Mouse (Mus musculus) small intestine, adult 2 months (tissue): ENCODE data around the gene Arih2. TPM values are rescaled to one million over a fixed set of nuclear protein-coding genes. Genes with fewer than 3 reads are reported as not detected.

Source experiments
- H3K27ac ChIP-seq: fragments of 200-500 bp; 2 replicates; pipeline ENCODE4 v1.5.1; 2012; ENCODE audit warnings: low read depth, low read length, control low read depth, inconsistent platforms; ENCODE audit not compliant: insufficient read depth
- H3K27me3 ChIP-seq: fragments of 200-500 bp; 2 replicates; pipeline ENCODE4 v1.6.1; 2012; ENCODE audit warnings: mild to moderate bottlenecking, moderate library complexity, low read length, inconsistent platforms; ENCODE audit not compliant: control insufficient read depth, insufficient read depth
- H3K36me3 ChIP-seq: fragments of 200-500 bp; 2 replicates; pipeline ENCODE4 v1.6.1; 2012; ENCODE audit warnings: mild to moderate bottlenecking, low read length, control low read depth, inconsistent platforms; ENCODE audit not compliant: control insufficient read depth, insufficient read depth
- H3K4me1 ChIP-seq: fragments of 200-500 bp; 2 replicates; pipeline ENCODE4 v1.6.1; 2012; ENCODE audit warnings: low read length, inconsistent platforms, mixed read lengths; ENCODE audit not compliant: control insufficient read depth, insufficient read depth, insufficient read length
- H3K4me3 ChIP-seq: fragments of 200-500 bp; 2 replicates; pipeline ENCODE4 v1.5.1; 2012; ENCODE audit warnings: low read depth, mild to moderate bottlenecking, control low read depth, inconsistent platforms, low read length, moderate library complexity
- CTCF ChIP-seq: fragments of 200-500 bp; IDR thresholded peaks from 2 replicates; pipeline ENCODE4 v1.5.1; 2012; ENCODE audit warnings: low read depth, mild to moderate bottlenecking, control low read depth, inconsistent platforms, low read length, moderate library complexity, mixed read lengths; ENCODE audit not compliant: insufficient replicate concordance, insufficient read length; ENCODE audit errors: extremely low read depth
- POLR2A ChIP-seq: fragments of 200-500 bp; IDR thresholded peaks from 2 replicates; pipeline ENCODE4 v1.6.1; 2012; ENCODE audit warnings: low read depth, mild to moderate bottlenecking, control low read depth, inconsistent platforms, low read length, moderate library complexity
- WGBS: fragments of 180-500 bp; shearing (Covaris S2); methylation state at CpG from one replicate; pipeline ENCODE4 v1.1.7; 2018; 5-methylcytosine and 5-hydroxymethylcytosine counted together
- polyA plus RNA-seq: library from polyadenylated mRNA; depleted of rRNA; stranded (reverse); fragments of >200 nt; gene quantifications from 2 replicates; pipeline ENCODE4 v1.2.3, GENCODE M21; 2012

Arih2 gene
- polyA plus RNA-seq, 1 experiment, result 22.4 TPM

- whole genome bisulfite sequencing, result 83% methylated on average over 10 of the region's 10 CpGs
- TF ChIP-seq CTCF (no peak), POLR2A (no peak)
- no peaks in the 10 kb centered on the region for H3K27me3 ChIP-seq
- peaks cover 10% of the 10 kb centered on the region for H3K4me1 ChIP-seq
- no peak overlapping the region for H3K4me3 ChIP-seq
- H3K27ac ChIP-seq, result no peak overlapping the region
- peaks cover 18% of the 10 kb centered on the region for H3K36me3 ChIP-seq
Measured at GRCm38 (mm10) chr9:108572321-108572720, 76.9 kb downstream of the Arih2 start.

GRCm38 (mm10) chr9:108571401-108571973 lies 77.7 kb downstream of the Arih2 start:
- TF ChIP-seq CTCF, result no peak
- no peak for TF ChIP-seq POLR2A
- no peaks in the 10 kb centered on the region for H3K27me3 ChIP-seq
- H3K4me1 ChIP-seq, result peaks cover 10% of the 10 kb centered on the region
- 92% methylated on average over 16 of the region's 16 CpGs for WGBS
- no peak overlapping the region for H3K4me3 ChIP-seq
- no peak overlapping the region for H3K27ac ChIP-seq
- peaks cover 18% of the 10 kb centered on the region for H3K36me3 ChIP-seq

DNA sequence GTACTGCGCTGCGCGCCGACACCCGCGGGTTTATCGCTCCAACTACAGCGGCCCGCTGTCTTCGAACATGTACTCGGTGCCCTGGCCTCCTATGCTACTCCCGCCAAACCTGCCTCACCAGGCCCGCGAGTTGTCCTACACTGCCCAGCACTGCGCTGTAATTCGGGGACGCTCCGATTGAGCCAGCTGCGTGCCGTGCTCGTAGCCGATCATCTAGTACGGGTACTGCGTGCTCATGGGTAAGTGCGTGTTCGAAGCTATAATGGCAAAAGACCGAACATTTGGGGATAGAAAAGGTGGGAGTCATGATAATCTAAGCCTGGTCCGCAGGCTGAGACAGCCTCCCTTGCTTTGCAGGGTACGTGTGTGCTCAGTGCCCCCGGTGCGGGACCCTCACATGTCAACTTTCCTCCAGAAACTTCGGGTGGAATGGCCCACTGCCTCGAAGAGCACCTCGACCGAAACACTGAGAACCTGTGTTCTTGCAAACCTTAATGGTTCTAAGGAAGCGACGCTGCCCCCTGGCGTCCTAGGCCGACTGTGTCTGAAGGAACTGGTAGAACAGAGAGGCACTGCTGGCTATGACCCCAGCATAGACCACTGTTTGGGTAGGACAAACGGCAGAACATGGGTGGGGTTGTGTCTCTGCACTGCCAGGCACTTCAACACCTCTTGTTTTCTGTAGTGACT lies 78.8 kb downstream of the Arih2 start:
- Histone ChIP-seq H3K4me3 (peak overlapping the region; percentile 88), H3K27ac (no peak overlapping the region)
- WGBS, result 1% methylated on average over 40 of the region's 40 CpGs

DNA sequence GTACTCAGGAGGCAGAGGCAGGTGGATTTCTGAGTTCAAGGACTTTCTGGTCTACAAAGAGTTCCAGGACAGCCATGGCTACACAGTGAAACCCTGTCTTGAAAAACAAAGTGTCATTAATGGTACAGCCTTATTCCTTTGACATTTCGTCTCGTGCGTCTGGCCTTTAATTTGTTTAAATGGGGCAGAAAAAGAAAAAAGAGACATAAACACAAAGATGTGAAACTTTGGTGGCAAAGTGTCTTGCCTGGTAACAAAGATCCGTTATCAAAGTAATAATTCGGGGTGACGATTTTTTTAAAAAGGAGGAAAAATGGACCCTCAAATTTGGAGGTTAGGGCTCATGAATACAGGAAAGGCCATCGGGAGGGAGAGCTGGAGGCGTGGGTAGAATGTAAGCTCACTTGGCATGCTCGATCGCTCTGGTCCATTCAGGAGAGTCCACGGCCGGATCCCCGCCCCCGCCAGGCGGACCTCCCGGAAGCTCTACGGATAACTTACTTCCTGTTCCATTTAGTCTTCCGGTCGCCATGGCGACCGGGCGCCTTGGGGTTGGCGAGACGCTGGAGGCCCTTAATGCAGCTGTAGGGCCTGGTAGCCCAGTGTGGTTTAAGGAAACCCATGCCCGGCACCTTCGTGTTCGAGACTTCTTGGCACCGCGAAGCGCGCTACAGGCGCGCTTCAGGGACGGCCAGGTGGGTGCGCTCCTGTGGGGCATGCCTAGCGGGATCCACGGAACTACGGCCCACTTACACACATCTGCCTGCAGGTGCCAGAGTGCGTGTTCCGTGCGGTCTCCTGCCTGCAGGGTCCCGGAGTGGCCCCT lies 79.6 kb downstream of the Arih2 start, which contains the start of gene Dalrd3:
Gene Dalrd3 (plus strand): TSS at position 506 of the 826 bp plus-strand sequence.
- TF ChIP-seq CTCF, result no peak
- H3K27ac ChIP-seq, result peak within 1 kb of the TSS; percentile 83
- peak within 1 kb of the TSS; percentile 92 for H3K4me3 ChIP-seq
- no peaks in the 10 kb centered on the region for H3K27me3 ChIP-seq
- H3K4me1 ChIP-seq, result peaks cover 14% of the 10 kb centered on the region
- WGBS, result 2% methylated on average over 42 of the region's 42 CpGs
- peaks cover 20% of the 10 kb centered on the region for H3K36me3 ChIP-seq

More for the DNA sequence above, 78.8 kb downstream of the Arih2 start:
- H3K27me3 ChIP-seq, result no peaks in the 10 kb centered on the region
- H3K36me3 ChIP-seq, result peaks cover 20% of the 10 kb centered on the region
- TF ChIP-seq CTCF, result peak; percentile 69; the same call in 1 of the 2 replicates
- no peak for TF ChIP-seq POLR2A
- H3K4me1 ChIP-seq, result peaks cover 14% of the 10 kb centered on the region

GRCm38 (mm10) chr9:108568511-108568921 lies 80.7 kb downstream of the Arih2 start:
- H3K4me1 ChIP-seq, result peaks cover 17% of the 10 kb centered on the region
- peak overlapping the region; percentile 83 for H3K27ac ChIP-seq
- TF ChIP-seq POLR2A, result no peak
- TF ChIP-seq CTCF, result no peak
- H3K4me3 ChIP-seq, result peak overlapping the region; percentile 92
- WGBS, result 19% methylated on average over 17 of the region's 17 CpGs
- H3K27me3 ChIP-seq, result no peaks in the 10 kb centered on the region
- H3K36me3 ChIP-seq, result peaks cover 22% of the 10 kb centered on the region

GRCm38 (mm10) chr9:108567931-108568419 lies 81.2 kb downstream of the Arih2 start:
- WGBS, result 2% methylated on average over 18 of the region's 18 CpGs
- Histone ChIP-seq H3K36me3 (peaks cover 22% of the 10 kb centered on the region), H3K4me1 (peaks cover 17% of the 10 kb centered on the region), H3K27ac (peak overlapping the region; percentile 83), H3K4me3 (peak overlapping the region; percentile 92), H3K27me3 (no peaks in the 10 kb centered on the region)
- no peak for TF ChIP-seq POLR2A
